Mouse (Mus musculus): Measurements from ENCODE around the gene Ccpg1os. TPM values are rescaled to one million over a fixed set of nuclear protein-coding genes. Genes with fewer than 3 reads are reported as not detected.

Ccpg1os gene
- total RNA-seq, 2 experiments from 2014 or later: 9.1 to 9.5 TPM

Small RNAs within 50 kb of the gene (microRNA-seq; reads per million reads assigned to microRNA genes)
- 0 reads per million in 2 experiments for gene Gm27353

Other genes starting within 250 kb of the Ccpg1os start
- gene Prtg, start 178.5 kb downstream of the Ccpg1os start, total RNA-seq (2021): 1 to 10 TPM; 1.7 to 3.0 TPM
- 10 to 100 TPM; 18.6 to 19.5 TPM for gene Pygo1, start 59.7 kb downstream of the Ccpg1os start, total RNA-seq (2021)
- 1 to 10 TPM; 1.8 to 2.2 TPM for gene Dyx1c1, start 26.6 kb downstream of the Ccpg1os start, total RNA-seq (2021)
- gene Gm44503, start 26.5 kb downstream of the Ccpg1os start, total RNA-seq (2021): not detected
- gene Ccpg1, start within 50 bp of the Ccpg1os start, total RNA-seq (2021): 100 to 1,000 TPM; 115 to 120 TPM
- gene Pigb, start 55.0 kb upstream of the Ccpg1os start, total RNA-seq (2021): 10 to 100 TPM; 12.4 to 13.5 TPM
- 1 to 10 TPM; 8.2 to 8.4 TPM for gene Rab27a, start 59.5 kb upstream of the Ccpg1os start, total RNA-seq (2021)
- 1 to 10 TPM; 1.7 to 2.3 TPM for gene Khdc3, start 116.5 kb upstream of the Ccpg1os start, total RNA-seq (2021)
- under 1 TPM in 1 of 2 experiments, not detected in 1; 0.49 TPM for gene Gm20509, start 117.1 kb upstream of the Ccpg1os start, total RNA-seq (2021)
- 10 to 100 TPM; 53.4 to 60.5 TPM for gene Rsl24d1, start 128.0 kb upstream of the Ccpg1os start, total RNA-seq (2021)